Mouse (Mus musculus) cerebellum, adult 11 months (tissue): ENCODE measurements around the gene Rpl13a.
"Not testable (repeated sequence)": the region's sequence is repeated elsewhere in the genome, so short reads cannot be mapped to it uniquely, and the experiment has no call there.

ENCODE experiments used
- DNase-seq: peaks from one replicate; pipeline ENCODE4 v3.0.0; 2022

Gene Rpl13a

DNA sequence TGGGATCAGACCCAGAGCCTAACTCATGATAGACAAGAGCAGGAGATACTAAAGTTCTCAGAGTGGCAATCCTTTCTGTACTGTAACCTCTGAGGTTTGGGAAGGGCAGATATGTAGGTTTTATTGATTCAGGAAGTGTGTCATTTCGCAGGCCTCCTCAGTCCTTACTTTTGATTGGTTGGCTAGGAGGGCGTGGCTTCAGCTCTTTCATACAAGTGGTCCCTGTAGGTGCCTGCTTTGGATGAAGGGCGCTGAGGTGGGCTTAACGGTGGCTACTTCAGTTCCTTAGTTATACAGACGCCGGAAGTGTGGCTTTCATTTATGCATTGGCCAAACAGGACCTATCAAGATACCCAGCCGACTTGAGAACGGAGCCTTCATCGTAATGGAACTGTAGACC is 27.0 kb upstream of the Rpl13a start:
- no peak for DNase-seq

DNA sequence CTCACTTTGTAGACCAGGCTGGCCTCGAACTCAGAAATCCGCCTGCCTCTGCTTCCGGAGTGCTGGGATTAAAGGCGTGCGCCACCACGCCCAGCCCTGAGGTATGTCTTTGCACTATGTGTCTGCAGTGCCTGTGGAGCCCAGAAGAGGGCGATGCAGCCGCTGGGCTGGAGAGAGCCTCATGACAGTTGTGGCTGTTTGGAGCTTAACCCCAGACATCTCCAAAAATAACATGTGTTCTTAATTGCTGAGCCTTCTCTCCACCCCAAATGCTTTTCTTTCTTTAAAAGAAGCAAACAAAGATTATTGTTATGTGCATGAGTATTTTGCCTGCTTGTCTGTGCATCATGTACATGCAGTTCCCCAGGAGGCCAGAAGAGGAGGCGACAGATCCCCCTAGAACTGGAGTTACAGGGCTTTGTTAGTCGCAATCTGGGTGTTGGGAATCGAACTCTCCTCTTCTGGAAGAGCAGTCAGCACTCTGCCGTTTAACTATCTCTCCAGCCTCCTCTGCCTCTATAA is 26.5 kb upstream of the Rpl13a start:
- DNase-seq: no peak

DNA sequence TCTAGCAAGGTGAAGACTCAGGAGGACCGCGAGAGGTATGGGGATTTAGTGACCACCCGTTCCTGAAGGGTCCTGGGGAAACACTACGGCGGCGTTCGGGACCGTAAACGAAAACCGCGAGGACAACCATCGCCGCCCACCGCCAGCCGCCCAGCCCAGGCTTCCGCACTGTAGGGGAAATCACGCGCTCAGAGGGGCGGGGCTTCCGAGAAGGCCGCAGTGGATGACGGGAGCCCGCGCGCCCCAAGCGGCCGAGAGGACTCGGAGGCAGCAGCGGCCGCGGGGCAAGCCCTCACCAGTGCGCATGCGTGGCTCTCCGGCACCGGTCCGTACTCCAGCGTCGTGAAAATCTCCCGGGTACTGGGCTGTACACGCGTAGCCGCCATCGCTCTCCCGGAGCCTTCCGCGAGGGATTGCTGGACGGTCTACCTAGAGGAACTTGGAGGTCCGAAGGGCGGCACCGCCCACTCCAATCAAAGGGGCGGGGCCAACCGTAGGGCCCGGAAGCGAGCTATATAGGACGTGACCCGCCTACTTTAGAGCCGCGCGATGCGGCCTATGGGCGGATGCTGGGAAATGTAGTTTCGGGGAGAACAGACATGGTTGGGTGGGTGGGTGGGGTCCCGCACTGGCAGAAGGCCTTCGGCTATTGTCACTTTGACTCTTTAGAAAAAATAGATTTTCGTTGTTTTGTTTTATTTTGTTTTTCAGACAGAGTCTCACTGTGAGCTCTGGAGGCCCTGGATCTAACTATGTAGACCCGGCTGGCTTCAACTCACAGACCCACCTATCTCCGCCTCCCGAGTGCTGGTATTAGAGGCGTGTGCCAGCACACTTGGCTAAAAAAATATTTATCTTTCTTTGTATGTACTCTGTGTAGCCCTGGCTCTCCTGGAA is 25.8 kb upstream of the Rpl13a start, which contains the start of the genes Pih1d1 and Aldh16a1:
Pih1d1 (plus strand) TSS at position 208 of the 897 bp plus-strand sequence.
Aldh16a1 (minus strand) TSS at position 489 of the 897 bp plus-strand sequence.
- peak; percentile 98 for DNase-seq

DNA sequence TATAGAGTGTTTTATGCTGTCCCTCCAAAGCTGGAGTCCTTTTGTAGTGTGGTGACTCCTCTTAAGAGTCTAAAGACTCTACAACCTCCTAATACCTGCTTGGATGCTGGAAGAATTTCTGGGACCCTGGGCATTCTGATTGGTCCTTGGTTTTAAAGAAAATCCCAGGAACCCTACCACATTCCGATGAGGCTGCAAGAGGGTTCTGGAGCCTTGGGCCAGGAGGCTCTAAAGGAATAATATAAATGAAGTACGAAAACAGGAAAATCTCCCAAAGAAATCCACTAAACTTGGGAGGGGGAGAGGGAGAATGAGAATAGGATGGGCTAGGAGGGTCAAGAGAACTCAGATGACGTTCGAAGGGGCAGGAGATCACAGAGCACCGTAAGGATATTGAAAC is 25.0 kb upstream of the Rpl13a start:
- no peak for DNase-seq

DNA sequence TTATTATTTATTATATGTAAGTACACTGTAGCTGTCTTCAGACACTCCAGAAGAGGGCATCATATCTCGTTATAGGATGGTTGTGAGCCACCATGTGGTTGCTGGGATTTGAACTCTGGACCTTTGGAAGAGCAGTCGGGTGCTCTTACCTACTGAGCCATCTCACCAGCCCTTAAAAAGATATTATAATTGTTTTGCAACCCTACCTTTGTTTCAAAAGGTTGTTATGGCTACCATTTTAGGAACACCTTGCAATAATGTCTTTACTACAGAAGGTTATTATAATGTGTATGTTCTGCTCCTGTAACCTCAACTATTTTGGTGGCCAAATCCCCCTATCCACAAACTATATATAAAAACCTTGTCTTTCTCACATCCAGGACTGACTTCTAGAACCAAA is 24.5 kb upstream of the Rpl13a start:
- DNase-seq: not testable (repeated sequence)

DNA sequence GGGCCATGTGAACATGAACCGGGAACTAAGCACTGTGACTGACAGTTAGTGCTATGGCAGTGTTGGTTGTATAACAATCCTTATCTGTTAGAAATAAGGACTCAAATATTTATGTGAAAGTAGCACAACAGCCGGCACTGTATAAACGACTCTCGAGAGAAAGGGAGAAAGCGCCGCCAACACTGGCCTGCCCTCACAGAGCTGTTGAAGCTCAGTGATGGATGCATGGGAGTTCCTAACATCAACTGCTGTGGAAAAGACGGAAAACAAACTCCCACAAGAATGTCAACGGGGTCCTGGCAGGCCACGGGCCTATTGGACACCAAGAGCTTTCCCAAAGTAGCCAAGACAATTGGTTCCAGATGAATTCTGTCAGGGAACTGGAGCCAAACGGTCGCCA is 22.7 kb upstream of the Rpl13a start:
- DNase-seq: no peak

DNA sequence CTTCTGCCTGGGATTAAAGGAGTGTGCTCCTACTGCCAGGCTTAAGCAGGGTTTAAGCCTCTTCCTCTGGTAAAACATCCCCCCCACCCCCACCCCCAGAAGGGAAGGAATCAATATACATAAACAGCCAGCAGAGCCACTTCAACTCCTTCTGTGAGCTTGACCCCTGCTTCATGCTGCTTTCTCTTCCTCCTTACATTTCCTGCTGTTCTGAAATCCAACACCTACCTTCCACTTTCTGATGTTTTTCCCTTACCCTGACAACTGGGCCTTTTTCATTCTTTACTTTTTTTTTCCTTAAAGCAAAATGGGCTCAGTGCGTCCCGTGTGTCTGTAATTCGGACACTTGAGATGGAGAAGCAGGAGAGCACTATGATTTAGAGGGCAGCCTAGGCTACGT is 21.8 kb upstream of the Rpl13a start:
- DNase-seq: no peak

DNA sequence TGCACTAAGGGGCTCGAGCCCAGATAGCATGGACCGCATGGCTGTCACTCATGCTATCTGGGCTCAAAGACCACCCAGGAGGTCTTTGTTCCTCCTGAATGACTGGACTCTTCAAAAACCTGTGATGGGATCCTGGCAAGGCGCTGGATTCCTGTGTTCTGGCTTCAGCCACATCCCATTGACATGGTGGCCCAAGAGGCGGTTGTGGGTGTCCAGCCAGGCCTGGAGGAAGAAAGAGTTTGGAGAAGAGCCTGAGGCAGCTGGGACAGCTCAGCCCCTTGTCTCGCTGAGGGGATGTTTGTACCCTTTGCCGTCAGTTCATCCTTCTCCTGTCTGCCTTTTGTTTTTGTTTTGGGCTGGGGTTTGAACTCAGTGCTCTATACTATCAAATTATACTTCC is 21.0 kb upstream of the Rpl13a start:
- DNase-seq: no peak

DNA sequence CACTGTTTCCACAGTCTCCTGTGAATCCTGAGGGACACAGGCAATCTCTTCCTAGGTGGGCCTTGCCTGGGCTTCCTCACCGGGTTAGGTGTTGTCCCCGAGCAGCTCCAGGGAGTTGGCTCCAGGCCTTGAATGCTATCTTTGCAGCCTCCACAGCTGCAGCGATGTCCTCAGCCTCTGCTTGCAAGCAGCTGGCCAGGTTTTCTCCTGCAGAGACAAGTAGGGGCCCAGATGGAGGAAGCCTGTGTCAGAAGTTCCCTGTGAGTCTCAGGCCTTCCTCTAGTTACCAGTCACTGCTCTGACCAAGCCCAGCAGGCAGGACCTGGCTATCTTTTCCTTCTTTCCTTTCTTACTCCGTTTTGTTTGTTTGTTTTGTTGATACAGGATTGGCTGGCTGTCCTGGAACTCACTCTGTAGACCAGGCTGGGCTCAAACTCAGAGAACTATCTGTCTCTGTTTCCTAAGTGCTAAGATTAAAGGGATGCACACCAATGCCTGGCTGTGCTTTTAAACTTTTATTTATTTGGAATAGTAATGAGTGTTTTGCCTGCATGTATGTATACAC is 20.1 kb upstream of the Rpl13a start:
- DNase-seq: no peak

DNA sequence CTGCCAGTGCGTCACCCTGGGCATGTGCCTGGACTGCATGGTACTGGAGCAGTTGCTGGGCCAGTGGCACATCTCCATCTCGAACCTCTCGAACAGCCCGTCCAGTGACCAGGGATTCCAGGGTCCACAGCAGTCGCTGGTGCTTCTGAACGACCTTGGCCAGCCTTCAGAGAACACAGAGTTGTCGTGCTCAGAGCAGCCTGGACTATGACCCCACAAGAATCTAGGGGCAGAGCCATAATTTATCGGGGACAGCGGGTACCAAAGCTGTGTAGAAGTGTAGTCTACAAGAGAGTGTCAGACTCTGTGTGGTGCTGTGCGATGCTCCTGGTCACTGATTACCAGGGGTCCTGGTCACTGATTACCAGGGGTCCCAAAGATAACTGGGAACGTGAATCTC is 19.3 kb upstream of the Rpl13a start:
- no peak for DNase-seq

DNA sequence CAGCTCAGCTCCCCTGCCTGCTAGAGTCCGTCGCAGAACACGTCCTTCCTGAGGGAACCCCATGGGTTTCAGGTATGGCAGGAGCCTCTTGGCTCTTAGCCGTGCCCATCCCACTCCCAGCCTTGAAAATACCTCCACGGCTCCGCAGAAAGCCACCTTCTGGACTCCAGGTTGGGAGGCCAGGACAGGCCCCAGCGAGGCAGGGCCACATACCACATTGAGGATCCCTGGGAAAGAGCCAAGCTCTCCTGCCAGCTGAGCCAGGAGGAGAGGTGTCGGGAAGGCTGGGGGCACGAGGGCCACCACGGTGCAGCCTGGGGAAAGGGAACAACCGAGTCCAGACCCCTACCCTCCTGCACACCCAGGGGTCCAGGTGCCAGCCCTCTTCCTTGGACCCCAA is 18.7 kb upstream of the Rpl13a start:
- DNase-seq: no peak

DNA sequence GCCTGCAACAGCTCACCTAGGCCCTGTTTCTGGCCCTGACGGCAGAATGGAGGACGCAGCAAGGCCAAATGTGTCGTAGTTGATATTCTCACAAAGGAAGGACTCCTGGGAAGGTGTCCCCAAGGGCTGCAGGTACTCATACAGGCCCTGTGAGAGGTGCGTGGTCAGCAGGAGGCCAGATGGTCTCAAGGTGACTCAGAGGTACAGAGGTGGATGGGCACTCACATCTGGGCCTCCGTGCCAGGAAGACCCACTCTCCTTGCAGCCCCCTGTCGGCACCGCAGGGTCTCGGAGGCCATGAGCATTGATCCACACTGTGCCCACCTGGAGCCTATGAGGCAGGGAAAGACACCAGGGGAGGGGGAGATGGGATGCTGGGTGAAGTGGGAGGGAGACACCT is 16.9 kb upstream of the Rpl13a start:
- no peak for DNase-seq

DNA sequence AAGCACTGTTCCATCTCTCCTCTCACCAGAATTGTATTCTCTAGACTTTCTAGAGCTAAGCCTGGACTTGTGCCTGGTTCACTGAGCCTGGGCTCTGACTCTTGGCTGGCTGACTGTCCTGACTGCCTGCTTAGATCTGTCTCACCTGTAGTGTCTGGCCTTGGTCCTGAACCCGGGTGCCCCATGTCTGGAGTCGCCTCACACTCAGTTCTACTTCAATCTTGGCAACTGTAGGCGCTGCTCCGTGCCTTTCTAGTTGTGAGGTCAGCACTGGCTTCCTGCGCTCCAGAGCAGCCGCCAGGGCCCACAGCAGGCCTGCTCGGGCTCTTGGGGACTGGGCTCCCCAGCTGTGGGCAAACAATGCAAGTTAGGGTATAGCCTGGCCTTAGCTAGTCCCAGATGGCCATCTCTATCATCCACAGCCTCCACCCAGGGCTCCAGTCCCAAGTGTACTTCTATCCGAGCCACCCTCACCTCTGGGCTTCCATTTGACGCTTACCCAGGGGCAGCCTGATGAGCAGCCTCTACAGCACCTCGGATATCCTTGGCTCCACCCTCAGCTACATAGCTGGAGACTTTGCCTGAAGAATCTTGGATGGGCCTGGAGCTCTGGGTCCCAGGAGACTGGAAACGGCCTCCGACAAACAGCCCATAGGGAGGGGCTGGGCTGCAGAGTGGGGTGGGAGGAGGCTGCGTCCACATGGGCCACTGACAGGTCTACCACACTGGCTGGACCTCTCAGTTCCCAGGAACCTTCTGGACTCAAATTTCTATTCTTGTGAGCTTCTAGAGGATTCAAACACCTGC is 16.0 kb upstream of the Rpl13a start:
- no peak for DNase-seq

DNA sequence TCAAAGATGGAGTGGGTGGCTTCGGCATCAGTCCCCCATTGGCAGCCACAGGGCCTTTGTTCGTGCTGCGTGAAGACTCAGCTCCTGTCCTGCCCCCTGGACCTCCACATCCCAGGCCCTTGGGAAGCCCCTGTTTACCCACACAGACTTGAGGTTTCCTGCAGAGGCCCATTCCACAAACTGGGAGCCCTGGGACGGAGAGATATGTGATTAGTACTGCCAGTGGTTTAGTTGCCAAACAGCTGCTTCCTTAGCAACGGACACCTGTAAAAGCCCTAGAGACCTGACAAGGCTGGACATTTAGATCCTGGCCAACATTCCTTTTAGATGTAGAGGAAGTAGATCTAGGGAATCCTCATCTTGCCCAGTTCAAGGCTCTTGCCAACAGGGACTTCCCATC is 13.4 kb upstream of the Rpl13a start:
- DNase-seq: no peak

DNA sequence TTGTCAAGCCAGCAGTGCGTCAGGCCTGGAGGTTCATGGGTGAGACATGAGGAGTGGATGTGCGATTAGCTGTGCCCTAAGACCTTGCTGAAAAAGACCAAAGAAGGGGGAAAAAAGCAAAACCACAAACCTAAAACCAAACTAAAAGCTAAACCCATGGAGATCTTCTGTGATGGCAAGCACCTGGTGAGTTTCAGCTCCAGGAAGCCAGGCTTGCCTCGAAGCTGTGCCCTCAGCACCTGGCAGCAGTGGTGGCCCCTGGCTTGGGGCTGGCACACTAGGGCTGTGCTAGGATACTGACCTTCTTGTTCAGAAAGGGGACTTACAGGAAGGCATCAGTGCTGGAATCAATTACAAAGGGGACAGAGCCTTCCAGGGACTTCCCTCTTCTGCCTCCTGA is 12.8 kb upstream of the Rpl13a start:
- no peak for DNase-seq

DNA sequence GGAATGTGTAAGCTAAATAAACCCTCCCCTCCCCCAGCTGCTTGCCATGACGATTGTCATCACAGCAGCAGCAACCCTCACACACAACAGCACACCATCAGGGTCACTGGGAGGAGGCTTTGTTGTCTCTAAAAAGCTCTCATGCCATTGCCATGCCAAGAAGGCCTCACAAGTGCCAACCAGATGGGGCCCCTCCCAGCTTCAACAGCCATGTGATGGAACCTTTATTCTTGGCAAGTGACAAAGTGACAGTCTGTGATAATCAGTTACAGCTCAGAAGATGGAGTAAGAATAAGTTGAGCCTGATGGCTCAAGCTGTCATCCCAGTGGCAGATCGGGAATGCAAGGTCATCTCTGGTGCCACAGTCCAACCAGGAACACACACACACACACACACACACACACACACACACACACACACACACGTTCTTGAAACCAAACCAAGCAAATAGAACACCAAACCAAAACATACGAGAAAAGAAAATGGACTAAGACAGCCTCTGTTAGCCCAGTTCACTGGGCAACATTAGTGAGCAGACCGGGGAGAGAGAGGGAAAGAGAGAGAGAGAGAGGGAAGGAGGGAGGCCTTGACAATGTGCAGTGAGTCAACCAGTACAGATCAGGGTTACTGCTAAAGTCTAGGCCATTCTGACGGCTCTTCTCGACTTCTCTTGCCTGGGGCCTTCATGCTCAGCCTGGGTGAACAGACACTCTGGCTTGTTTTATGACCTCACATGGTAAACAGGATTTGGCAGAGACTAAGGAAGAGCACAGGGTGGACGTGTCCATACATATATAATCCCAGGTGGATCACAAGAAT is 11.6 kb upstream of the Rpl13a start:
- no peak for DNase-seq

DNA sequence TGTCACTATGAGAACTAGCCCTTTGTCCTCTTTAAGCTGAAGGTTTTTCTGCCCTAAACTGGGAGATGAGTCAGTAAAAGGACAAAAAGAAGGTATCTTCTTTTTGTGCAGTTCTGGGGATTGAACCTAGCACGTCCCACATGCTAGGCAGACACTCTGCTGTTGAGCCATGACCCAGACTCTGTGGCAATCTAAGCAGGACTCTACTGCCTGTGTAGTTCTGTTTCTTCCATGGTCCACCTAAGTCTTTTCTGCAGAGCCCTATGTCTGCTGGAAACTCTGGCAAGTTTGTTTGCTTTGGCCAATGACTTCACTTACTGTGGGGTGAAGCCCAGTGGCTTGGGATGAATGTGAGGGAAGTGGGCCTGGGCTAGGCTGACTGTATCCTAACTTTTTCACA is 9.8 kb upstream of the Rpl13a start:
- DNase-seq: no peak

DNA sequence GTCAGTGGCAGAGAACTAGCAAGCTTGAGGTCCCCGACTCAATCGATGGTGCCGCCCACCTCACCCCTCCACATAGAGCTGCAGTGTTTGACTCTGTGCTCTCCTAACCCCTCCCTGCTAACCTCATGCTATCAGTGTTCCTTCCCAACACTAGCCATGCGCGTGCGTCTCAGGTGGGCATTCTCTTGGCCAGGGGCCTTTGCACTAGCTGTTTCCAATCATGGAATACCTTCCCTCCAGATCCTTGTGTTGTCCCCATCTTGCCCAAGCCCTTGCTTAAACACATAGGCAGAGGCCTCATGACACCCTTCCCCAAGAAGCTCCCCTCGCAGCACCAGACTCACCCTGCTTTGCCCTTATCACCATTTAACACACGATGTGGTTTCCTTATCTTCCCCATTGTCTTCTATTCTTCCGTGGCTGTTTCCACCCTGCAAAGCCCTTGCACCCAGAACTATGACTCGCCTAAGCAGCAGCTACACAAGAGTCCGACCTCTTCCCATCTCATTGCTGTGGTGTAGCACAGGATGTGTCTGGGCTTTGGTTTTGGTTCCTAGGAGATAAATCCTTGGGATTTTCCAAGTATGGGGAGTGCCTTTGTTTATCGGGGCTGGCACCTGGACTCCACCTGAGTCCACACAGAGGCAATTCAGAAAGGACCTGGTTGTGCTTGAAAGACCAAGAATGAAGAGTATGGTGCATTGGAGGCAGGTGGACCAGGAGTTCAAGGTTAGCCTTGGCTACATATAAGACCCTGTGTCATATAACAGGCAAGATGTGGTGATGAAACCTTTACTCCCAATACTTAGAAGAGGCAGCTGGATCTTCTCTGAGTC is 8.8 kb upstream of the Rpl13a start:
- DNase-seq: no peak

DNA sequence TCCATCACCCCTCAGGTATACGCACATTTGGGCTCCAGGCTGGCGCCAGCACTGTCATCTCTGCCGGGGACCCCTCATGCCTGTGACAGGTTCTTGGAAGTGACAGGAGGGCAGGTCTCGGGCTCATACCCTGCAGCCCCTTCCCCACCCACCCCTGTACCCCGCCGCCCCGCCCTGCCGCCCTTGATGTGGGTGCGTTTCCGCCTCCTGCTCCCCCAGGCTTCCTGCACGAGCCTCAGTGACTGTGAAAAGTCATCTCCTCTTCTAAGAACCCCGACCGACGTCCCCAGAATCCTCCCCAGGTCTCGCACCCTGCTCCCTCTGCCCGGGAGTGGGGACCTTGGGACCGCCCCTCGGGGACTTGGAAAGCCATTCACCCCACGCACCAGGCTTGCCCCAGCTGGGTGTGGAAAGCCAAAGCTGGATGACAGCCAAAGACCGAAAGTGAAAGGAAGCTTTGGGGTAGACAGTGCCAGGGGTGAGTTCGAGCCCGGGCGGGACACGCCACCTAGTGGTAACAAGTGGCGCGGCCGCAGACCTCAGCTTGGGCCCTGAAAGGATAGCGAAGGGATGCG is 7.5 kb upstream of the Rpl13a start, which contains the start of the genes Gm45713 and Flt3l:
Gm45713 (minus strand) TSS at position 239 of the 575 bp plus-strand sequence.
Flt3l (minus strand) TSS at position 440 of the 575 bp plus-strand sequence.
- DNase-seq: peak; percentile 90

DNA sequence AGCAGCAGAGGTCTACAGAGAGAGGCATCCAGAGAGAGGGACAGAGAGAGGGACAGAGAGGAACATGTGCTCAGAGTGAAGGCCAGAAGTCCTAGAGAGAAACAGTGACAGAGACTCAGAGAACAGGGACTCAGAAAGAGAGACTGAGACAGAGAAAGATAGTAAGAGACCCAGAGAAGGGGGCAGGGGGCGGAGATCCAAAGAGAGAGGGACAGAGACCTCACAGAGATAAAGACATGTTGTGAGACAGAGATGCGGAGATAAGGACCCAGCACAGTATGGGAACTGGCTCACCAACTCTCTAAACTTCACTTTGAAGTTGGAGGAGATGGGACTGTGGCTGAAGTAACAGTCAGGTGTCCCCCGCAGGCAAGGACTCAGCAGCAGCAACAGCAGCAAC is 6.8 kb upstream of the Rpl13a start:
- DNase-seq: no peak

DNA sequence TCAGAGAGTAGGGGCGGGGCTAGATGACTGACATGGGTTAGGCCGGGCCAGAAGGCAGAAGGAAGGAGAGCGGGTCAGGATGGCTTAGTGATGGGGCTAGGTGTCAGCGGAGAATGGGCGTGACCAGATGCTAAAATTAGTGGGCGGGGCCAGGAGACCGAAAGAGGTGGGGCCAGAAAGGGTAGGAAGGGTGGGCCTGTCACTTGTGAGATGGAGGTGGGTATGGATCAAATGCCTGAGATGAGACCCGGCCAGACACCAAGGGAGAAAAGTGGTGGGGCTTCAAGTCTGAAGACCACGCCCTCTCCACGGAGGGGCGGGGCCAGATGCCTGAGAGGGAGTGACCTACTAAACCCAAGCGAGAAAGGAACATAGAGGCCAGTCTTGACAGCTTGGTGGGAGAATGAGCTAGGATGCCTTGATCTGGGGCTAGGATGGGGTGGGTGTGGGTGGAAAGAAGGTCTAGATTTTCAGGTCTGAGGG is 6.0 kb upstream of the Rpl13a start:
- no peak for DNase-seq
